Mouse (Mus musculus): ENCODE measurements around the gene Lrrc75b. TPM values are rescaled to one million over a fixed set of nuclear protein-coding genes. Genes with fewer than 3 reads are reported as not detected.

Lrrc75b gene
- total RNA-seq (2021) (under 1 TPM; 0.14 to 0.41 TPM), polyA plus RNA-seq (2012; rRNA removed) (0.17 and 0.30 TPM in 2 replicates)
- long read RNA-seq: 0 reads

DNA sequence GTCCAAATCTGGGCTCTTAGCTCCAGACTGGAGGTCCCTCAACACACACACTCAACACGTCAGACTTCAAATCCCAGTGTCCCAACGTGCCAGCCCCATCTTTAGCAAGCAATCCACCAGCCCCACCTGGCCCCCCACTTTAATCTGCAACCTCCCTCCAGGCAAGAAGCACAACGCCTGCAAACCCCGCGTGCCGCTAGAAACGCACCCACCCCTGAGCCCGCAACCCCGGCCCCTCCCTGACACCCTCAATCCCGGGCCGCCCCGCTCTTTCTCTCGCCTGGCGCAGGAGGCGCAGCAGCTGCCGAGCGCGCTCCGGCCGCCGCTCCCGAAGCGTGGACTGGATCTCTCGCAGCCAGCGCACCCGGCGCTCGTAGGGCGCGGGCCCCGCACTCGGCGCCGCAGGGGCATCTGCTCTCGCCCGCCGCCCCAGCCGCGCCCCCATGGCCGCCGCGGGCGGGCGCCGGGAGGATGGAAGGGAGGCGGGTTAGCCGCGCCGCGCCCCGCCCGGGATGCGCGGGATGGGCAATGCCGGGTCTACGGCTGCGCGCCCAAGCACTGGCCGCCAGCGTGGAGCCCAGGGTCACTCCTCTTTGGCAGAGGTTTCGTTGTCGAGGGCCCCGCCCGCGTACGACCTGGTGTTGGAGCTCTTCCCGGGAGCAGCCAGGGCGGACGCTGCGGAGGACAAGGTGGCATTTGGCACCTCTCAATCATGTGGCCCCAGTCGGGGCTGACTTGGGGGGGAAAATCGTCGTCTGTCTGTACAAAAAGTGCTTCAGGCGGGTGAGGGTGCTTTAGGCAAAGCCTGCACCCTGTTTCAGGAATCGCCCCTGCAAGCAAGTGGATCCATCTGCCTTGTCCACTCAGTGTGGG, at the start of gene Lrrc75b:
Gene Lrrc75b (minus strand): TSS at position 655 of the 873 bp plus-strand sequence.
- peak; percentile 79 for DNase-seq

DNA sequence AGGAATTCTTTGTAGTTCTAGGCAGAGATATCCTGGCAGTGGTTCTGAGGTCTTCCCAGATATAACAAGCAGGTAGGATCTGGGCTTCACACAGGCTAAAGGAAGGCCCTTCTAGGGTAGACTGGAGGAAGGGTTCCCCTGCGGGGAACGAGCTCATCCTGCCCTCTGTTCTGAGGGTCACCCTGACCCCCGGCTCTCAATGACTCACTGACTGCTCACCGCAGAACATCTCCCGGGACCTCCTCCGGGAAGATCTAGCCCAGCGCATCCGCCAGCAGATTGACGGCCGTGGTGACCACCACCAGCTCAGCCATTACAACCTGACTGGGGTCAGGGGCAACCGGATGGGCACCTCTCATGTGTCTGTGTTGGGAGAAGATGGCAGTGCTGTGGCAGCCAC, 48.8 kb upstream of the Lrrc75b start:
- DNase-seq: peak; percentile 49

DNA sequence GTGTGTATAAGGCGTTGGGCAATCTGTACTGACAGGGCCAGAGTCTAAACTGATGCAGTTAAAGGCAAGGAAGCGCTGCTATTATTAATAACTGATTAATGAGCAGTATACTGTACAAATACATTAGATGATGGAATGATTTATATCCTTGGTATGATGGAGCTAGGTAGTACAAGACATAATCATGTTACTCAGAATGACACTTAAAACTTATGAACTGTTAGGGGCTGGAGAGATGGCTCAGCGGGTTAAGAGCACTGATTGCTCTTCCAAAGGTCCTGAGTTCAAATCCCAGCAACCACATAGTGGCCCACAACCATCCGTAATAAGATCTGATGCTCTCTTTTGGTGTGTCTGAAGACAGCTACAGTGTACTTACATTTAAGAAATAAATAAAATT, 47.1 kb upstream of the Lrrc75b start:
- no peak for DNase-seq

GRCm38 (mm10) chr10:75605162-75605846, 45.2 kb upstream of the Lrrc75b start:
- DNase-seq: no peak

- DNase-seq: no peak
These were observed 40.1 kb upstream of the Lrrc75b start for GRCm38 (mm10) chr10:75600189-75600730.

DNA sequence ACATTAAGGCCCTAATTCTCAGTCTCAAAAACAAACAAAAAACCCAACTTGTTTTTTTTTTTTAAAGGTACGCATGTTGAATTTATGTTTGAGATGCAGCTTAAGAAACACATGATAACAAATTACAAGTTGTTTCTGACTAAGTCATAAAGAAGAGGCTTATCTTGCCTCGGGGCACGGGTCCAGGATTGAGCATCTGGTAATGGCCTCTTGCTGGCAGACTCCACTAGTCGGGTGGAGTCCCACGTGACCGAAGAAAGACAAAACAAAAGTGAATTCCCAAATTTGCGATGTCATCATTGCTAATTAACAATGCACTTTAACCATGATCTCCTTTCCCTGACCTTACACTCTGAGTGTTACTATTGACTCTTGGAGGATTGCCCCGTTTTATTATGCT, 35.9 kb upstream of the Lrrc75b start:
- peak; percentile 73 for DNase-seq

DNA sequence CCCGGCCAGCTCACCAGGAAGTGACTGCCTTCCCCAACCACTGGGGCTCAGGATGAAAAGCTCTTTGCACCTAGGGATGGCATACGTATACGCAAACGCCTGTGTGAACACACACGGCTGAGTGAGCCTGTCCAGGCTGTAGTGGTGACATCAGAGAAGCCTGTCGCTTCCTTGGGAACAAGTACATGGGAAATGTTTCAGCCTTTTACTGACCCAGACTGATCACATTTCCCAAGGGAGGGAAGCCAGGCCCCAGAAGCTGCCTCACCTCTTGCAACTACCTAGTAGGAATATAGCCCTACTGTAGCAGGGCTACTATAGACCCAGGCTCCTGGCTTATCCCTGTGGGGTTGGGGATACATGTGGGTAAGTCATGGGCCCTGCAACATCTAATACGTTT, 32.5 kb upstream of the Lrrc75b start:
- no peak for DNase-seq

GRCm38 (mm10) chr10:75591211-75591894, 31.2 kb upstream of the Lrrc75b start:
- peak; percentile 31 for DNase-seq

DNA sequence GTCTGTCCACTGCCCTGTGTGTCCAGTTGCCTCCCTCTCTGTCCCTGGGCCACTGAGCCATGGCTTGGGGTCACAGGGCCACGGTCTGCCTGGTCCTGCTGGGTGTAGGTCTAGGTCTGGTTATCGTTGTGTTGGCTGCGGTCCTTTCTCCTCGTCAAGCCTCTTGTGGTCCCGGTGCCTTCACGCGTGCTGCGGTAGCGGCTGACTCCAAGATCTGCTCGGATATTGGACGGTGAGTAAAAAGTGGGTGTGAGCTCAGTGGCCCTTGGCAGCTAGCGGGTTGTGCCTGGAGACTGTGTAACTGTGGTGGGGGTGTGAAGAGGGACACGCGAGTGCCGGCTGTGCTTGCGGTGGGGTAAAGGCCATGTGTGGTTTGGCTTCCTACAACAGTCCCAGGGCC, 29.5 kb upstream of the Lrrc75b start:
- peak; percentile 21 for DNase-seq

- DNase-seq: peak; percentile 32
These were observed 29.0 kb upstream of the Lrrc75b start, which contains the start of gene Ggt5 for GRCm38 (mm10) chr10:75589129-75589528. Gene Ggt5, plus strand, starts transcription at chr10:75589340.

DNA sequence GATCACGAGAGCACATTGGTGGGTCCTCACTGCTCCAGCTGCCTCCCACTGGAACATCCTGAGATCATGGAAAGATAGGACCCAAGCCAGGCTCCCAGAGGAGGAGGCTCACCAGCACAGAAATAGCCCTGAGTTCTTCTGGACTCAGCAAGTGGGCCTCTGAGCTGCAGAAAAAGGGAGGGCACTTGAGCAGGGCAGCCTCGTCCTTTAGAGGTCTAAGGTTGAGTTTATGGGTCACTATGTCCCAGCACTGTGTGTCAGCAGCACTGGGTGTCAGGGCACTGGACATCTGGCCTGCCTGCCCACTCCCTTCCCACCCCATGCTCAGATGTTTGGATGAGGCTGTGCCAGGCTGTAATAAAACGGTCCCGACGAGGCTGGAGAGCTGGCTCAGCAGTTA, 28.2 kb upstream of the Lrrc75b start:
- no peak for DNase-seq

- no peak for DNase-seq
These were observed 27.7 kb upstream of the Lrrc75b start for GRCm38 (mm10) chr10:75587781-75588180.

DNA sequence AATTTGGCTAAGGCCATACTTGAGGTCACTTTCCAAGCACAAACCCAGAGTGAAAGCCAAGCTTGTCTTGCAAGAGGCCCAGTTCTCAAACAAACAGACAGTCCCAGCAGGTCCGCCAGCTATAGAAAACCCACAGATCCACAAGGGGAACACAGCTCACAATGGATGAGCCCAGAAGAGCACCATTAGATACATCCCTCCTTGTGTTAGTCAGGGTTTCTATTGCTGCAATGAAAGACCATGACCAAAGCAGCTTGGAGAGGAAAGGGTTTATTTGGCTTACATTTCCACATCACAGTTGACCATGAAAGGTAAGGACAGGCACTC, 26.4 kb upstream of the Lrrc75b start:
- no peak for DNase-seq

- DNase-seq: peak; percentile 81
These were observed 25.9 kb upstream of the Lrrc75b start for GRCm38 (mm10) chr10:75585876-75586552.

DNA sequence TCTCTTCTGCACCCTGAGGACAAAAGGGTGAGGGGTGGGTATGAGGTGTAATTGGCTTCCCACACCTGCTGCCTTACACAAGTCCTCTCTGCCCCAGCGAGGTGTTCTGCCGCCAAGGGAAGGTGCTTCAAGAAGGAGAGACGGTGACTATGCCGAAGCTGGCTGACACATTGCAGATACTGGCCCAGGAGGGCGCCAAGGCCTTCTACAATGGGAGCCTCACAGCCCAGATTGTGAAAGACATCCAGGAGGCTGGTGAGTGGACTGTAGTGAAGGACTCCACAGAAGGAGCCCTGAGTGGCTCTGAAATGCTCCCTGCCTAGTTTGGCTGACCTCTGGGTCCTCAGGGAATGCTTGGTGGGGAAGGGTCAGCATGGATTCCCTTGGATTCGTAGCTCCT, 19.0 kb upstream of the Lrrc75b start:
- peak; percentile 37 for DNase-seq

DNA sequence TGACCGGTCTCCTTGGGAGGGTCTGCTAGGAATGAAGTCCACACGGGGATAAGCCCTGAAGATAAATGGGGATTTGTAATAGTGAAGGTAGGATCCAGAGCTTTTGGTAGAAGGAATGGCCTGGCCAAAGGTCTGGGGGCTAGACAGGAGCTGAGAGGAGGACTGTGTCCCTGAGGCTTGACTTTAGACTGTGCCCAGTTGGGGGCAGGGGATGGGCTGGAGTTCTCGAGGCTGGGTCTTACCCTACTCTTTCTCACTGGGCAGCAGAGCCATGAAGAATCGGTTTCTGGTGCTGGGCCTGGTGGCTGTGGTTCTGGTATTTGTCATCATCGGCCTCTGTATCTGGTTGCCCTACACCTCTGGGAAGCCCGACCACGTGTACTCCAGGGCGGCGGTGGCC, 13.8 kb upstream of the Lrrc75b start:
- DNase-seq: no peak

- no peak for DNase-seq
These were observed 13.1 kb upstream of the Lrrc75b start for GRCm38 (mm10) chr10:75573181-75573580.

GRCm38 (mm10) chr10:75571937-75572336, 11.8 kb upstream of the Lrrc75b start:
- no peak for DNase-seq

GRCm38 (mm10) chr10:75570981-75571657, 11.0 kb upstream of the Lrrc75b start:
- no peak for DNase-seq

DNA sequence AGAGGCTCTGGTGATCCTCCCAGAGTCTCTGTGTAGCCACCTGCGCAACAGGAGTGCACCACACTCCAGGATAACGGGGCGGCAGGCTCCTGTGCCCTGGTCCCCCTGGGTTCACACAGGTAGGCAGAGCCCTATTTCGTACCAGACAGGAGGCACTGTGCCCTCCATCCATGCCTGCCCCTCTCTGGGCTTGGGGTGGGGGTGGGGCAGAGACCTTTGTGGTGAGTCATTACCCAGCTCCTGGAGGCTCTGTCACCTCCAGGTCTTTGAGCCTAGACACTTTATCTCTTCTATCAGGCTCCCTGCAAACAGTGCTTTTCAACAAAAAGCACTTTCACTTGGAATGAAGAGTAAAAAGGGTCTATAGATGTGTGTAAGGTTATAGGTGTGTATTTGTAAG, 8.7 kb upstream of the Lrrc75b start:
- DNase-seq: no peak

DNA sequence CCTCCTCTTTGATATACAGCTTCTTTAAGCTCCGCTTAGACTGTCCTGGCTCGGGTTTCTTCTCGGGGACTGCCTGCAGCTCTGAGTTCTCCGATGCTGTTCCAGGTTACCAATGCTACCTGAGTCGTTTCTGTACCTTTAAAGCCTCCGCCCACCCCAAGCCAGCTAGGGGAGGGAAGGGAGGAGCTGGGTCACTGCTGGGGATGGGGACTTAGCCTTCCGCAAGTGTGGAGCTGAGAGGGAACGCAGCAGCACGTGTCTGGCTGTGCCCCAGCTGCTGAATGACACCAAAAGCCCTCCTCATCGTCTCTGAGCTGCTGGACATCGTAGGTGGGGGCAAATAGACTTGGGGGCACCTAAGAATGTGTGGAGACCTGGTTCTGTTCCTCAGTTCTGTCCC, 8.3 kb upstream of the Lrrc75b start:
- DNase-seq: no peak
